Comparison of ENCODE assay signal across 8 mouse cellular contexts in the genomic region with DNA sequence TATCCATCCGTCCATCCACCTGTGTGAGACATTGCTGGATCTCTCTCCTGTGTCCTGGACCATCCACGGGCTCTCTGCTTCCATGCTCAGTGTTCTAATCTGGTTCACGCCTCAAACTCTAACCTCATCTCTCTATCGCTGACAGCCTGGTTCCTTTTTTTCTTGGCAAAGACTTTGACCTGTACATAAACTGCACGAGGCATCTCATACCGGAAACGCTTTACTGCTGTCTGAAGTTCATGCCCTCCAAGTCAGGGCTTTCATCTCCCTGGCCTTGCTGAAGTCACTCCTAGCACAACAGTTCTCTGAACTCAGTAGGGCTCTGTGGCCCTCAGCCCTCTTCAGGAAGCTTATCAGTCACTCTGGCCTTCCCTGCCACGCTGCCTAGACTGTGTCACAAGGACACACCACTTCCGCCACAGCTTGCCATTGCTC. TPM values are rescaled to one million over a fixed set of nuclear protein-coding genes. Genes with fewer than 3 reads are reported as not detected.
A peak's percentile ranks its signal among the peaks of the same experiment; 100 is the strongest.
DNase-seq lines count a peak whose midpoint lies in the region; ATAC-seq and TF ChIP-seq lines count a peak whose summit lies in the region.

No protein-coding gene starts in this region.

- WGBS in hindbrain, postnatal 0 days: 73% methylated on average over 9 of the region's 9 CpGs

- peak; percentile 74 to 77 for DNase-seq in CD8-positive naive resting alpha-beta T cell, adult 2 months (ENCODE audit: low read depth in 2 of 2, low spot score in 2 of 2)
- peak; percentile 78 for DNase-seq in adrenal gland, adult 2 months
- DNase-seq in kidney, adult 9 months: peak; percentile 57
- DNase-seq in hindbrain, postnatal 0 days (ENCODE audit: low spot score): no peak
- DNase-seq in left cerebral cortex, adult 2 months (ENCODE audit: extremely low spot score in 1 of 2, low spot score in 2 of 2): no peak
- DNase-seq in right cerebral cortex, postnatal 4 days: no peak
- no peak for DNase-seq in frontal cortex, adult 2 months (ENCODE audit: extremely low spot score in 1 of 2, low spot score in 1 of 2)

- H3K4me1 ChIP-seq in hindbrain, postnatal 0 days (ENCODE audit: insufficient read depth, low read length): no peaks in the 10 kb centered on the region

- no peaks in the 10 kb centered on the region for H3K27me3 ChIP-seq in hindbrain, postnatal 0 days (ENCODE audit: insufficient read depth, low read length)

- no peak for TF ChIP-seq CTCF in hindbrain, postnatal 0 days (IDR thresholded peaks at IDR 0.05; ENCODE audit: low read depth)
- TF ChIP-seq CTCF in left cerebral cortex, adult 2 months (IDR thresholded peaks at IDR 0.05): no peak

- no peak overlapping the region for H3K4me3 ChIP-seq in hindbrain, postnatal 0 days (ENCODE audit: low read length)
- no peak overlapping the region for H3K4me3 ChIP-seq in left cerebral cortex, adult 2 months

- no peak overlapping the region for H3K27ac ChIP-seq in hindbrain, postnatal 0 days
- no peak overlapping the region for H3K27ac ChIP-seq in left cerebral cortex, adult 2 months

- no peaks in the 10 kb centered on the region for H3K36me3 ChIP-seq in hindbrain, postnatal 0 days (ENCODE audit: insufficient read depth, low read length)

- no peak overlapping the region for H3K4me2 ChIP-seq in hindbrain, postnatal 0 days (ENCODE audit: low read depth, low read length)

- H3K9ac ChIP-seq in hindbrain, postnatal 0 days (replicated peaks; ENCODE audit: low read length): no peak overlapping the region

- ATAC-seq in megakaryocyte progenitor cell, adult 5-6 weeks (replicated peaks; ENCODE audit: poor library complexity): peak; percentile 80
- ATAC-seq in hindbrain, postnatal 0 days: no peak

- no peaks in the 10 kb centered on the region for H3K9me3 ChIP-seq in hindbrain, postnatal 0 days (ENCODE audit: low read length)

- intact Hi-C loops in left cerebral cortex, adult 2 months (cut with DNase I): no loop called here

RNA-seq across cellular contexts. Expression of gene C2cd5, which starts 15.1 kb away (rescaled TPM):
- 10 to 100 TPM; 12.3 to 19.8 TPM for total RNA-seq in adrenal gland, adult 2 months (2021)
- 5.3 and 5.9 TPM in 2 replicates for polyA plus RNA-seq in adrenal gland, adult 2 months (2012; rRNA removed)
- total RNA-seq in megakaryocyte progenitor cell, adult 5-6 weeks (2015): 60.7 and 65.3 TPM in 2 replicates
- total RNA-seq in megakaryocyte progenitor cell, adult 5-6 weeks (2017): 38.1 and 56.2 TPM in 2 replicates
- total RNA-seq in hindbrain, postnatal 0 days (2014; rRNA removed): 32.0 and 38.2 TPM in 2 replicates
- polyA plus RNA-seq in hindbrain, postnatal 0 days (2015; fragmentation: Nextera tagmentation; extraction: Ambion mirVana): 24.4 and 26.7 TPM in 2 replicates
- 100 to 1,000 TPM; 103 to 104 TPM for total RNA-seq in left cerebral cortex, adult 2 months (2021)
- polyA plus RNA-seq in frontal cortex, adult 2 months (2012; rRNA removed): 95.3 and 98.9 TPM in 2 replicates

RNA-seq across cellular contexts. Expression of gene Etnk1, which starts 52.0 kb away (rescaled TPM):
- 10 to 100 TPM; 92.4 to 98.3 TPM for total RNA-seq in adrenal gland, adult 2 months (2021)
- 42.0 and 111 TPM in 2 replicates for polyA plus RNA-seq in adrenal gland, adult 2 months (2012; rRNA removed)
- total RNA-seq in megakaryocyte progenitor cell, adult 5-6 weeks (2015): 46.9 and 55.3 TPM in 2 replicates
- total RNA-seq in megakaryocyte progenitor cell, adult 5-6 weeks (2017): 50.9 and 65.1 TPM in 2 replicates
- total RNA-seq in hindbrain, postnatal 0 days (2014; rRNA removed): 100 and 111 TPM in 2 replicates
- 31.8 and 33.2 TPM in 2 replicates for polyA plus RNA-seq in hindbrain, postnatal 0 days (2015; fragmentation: Nextera tagmentation; extraction: Ambion mirVana)
- total RNA-seq in left cerebral cortex, adult 2 months (2021): 100 to 1,000 TPM; 199 to 201 TPM
- 174 and 184 TPM in 2 replicates for polyA plus RNA-seq in frontal cortex, adult 2 months (2012; rRNA removed)

Comparison
In these comparisons a context has a peak if more than half of its experiments do, and no peak if none do; other contexts are left out.
1. DNase-seq: peak in CD8-positive naive resting alpha-beta T cell, adult 2 months (2 of 2), adrenal gland, adult 2 months (single experiment) and kidney, adult 9 months (single experiment); none in hindbrain, postnatal 0 days (single experiment), left cerebral cortex, adult 2 months (0 of 2), right cerebral cortex, postnatal 4 days (single experiment) and frontal cortex, adult 2 months (0 of 2).